Mouse (Mus musculus): ENCODE measurements around the gene Zcchc17. TPM values are rescaled to one million over a fixed set of nuclear protein-coding genes. Genes with fewer than 3 reads are reported as not detected.

Zcchc17 gene
- total RNA-seq, 2 experiments from 2014 or later = 64.8 to 70.9 TPM

DNA sequence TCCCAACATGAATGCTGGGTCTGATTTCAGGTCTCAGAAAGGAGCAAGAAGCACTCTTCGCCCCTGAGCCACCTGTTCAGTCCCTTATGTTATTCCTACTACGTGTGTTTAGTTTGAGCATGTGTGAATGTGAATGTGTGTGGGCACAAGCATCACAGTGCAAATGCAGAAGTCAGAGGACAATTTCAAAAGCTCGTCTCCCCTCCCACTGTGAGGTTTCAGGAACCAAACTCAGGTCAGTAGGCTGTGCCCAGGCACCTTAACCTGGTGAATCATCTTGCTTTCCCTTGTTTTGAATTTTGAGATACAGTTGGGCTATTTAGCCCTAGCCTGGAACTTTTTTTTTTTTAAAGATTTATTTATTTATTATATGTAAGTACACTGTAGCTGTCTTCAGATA is 69.9 kb downstream of the Zcchc17 start:
- no peak for DNase-seq (ENCODE audit: low spot score in 2 of 2)

DNA sequence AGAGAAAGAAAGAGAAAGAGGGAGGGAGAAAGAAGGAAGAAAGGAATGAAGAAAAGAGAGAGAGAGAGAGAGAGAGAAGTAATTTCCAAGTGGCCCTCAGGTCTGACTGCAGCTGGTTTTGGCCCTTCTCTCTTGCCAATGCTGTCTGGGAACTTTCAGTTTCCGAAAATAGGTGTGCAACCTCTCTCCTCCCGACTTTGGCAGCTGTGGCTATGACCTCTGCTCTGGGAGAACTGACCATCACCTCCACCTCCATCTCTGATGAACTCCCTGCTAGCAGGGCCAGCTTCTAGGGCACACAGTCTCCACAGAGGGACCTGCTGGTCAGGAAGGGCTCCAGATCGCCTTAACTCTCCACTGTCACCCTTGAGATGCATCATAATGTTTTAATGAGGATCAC is 73.2 kb downstream of the Zcchc17 start:
- DNase-seq (ENCODE audit: low spot score in 2 of 2) = no peak

DNA sequence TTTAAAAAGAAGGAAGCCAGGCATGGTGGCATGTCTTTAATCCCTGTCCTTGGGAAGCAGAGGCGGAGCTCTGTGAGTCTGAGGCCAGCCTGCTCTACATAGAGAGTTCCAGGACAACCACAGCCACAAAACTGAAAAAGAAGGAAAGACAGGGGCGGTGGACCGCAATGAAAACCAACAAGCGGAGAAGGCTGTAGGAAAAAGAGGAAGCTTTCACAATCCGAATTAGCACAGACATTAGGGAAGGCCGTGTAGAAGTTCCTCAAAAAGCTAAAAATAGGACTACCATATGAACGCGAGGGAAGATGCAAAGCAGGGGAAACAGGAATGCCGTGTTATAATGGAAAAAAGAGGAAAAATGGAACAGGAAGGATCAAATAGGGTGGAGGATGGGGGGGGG is 75.9 kb downstream of the Zcchc17 start:
- no peak for DNase-seq (ENCODE audit: low spot score in 2 of 2)

DNA sequence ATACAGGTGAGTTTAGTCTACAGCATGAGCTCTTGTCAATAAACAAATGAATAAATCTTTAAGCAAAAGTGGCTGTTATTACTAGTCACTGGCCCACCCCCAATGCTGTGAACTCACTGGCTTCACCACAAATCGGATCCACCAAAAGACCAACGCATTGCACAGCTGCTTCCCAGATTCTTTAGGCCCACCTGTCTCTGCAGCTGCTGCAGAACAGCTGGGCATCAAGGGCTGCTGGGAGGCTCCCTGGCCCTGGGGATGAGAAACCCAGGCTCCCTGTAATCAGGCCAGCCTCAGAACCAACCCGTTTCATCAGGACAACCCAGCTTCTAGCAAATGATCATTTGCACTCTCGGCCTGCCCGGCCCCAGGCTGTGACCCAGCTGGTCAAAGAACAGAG is 76.9 kb downstream of the Zcchc17 start:
- no peak for DNase-seq (ENCODE audit: low spot score in 2 of 2)

DNA sequence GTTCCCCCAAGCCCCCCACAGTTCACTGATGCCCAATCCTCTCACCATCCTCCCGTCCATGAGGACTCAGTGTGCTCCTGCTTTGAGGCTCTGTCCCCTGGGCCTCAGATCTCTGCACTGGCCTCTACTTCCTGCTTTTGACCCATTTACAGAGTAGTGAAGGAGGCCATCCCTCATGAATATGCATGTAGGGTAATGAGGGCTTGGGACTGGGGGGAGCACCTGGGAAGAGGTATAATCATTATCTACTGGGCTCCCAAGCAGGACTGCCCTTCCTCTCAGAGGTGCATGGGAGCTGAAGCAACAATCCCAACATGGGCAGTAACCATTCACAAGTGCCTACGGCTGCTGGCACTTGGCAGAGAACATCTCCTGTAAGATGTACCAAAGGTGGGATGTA is 80.6 kb downstream of the Zcchc17 start, which contains the start of gene Serinc2:
Serinc2 (minus strand) TSS at position 101 of the 400 bp plus-strand sequence.
- no peak for DNase-seq (ENCODE audit: low spot score in 2 of 2)

DNA sequence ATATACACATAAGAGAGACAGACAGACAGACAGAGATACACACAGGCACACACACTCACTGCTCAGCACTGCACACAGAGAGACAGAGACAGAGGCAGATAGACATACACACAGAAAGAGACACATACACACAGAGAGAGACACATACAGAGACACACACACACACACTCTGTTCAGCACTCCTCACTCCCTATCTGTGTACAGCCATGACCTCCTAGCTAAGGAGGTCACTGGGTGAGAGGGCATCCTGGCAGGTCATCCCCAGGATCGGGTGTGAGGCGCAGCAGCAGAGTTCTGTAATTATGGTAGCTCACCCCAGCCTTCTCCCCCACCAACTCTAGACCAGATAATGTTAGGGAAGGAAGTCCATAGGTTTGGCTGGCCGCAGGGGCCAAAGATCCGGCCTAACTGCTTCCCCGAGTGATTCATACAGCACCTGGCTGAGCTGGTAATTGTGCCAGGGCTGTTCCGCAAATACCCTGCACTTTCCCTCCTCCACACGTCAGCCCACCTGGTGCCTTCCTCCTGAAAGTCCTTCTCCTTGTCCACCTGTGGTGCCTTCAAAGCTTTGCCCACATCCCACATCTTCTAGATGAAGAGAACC is 83.1 kb downstream of the Zcchc17 start:
- DNase-seq (ENCODE audit: low spot score in 2 of 2) = no peak

DNA sequence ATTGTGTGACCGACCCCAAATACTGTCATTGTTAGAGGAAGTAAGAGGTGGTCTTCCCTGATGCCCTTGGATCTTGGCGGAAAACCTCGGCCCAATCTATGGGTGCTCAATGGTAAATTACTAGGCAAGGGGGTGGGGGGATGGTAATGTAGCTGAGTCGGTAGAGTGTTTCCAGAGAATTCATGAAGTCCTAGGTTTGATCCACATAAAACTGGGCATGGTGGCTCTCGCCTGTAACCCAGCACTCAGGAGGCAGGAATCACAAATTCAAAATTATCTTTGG is 84.0 kb downstream of the Zcchc17 start:
- no peak for DNase-seq (ENCODE audit: low spot score in 2 of 2)

DNA sequence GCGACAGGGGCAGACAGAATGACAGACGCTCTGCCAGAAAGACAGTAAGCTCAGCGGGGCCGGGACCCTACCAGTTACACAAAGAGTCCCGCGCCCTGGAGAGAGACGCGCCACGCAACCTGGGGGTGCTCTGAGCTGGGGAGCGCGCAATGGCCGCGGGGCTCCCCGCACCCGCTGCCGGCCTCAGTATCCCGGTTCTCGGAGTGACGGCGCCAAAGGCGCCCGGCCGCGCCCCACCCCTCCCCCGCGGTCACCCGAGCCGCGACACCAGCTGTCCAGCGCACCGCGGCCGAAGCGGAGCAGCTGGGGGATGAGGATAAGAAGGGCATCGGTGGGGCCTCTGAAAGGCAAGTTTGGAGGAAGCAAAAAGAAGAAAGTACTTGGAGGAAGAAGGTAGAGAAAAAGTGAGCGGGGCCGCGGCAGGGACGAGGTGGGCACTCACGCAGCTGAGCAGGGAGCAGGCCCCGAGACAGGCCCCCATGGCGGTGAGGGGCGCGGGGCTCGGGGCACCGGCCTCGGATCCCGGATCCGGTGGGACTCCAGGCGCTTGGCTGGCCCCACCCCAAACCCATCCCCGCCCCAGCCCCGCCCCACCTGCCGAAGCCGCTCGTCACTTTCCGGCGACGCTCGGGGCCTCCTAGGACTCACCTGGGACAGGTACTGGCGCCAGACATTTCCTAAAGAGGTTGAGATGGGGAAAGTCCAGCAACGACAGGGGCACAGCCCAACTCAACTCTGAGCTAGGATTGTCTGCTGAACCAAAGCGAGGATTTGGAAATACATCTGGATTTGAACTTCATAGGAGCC is 84.5 kb downstream of the Zcchc17 start:
- DNase-seq (ENCODE audit: low spot score in 2 of 2) = no peak

DNA sequence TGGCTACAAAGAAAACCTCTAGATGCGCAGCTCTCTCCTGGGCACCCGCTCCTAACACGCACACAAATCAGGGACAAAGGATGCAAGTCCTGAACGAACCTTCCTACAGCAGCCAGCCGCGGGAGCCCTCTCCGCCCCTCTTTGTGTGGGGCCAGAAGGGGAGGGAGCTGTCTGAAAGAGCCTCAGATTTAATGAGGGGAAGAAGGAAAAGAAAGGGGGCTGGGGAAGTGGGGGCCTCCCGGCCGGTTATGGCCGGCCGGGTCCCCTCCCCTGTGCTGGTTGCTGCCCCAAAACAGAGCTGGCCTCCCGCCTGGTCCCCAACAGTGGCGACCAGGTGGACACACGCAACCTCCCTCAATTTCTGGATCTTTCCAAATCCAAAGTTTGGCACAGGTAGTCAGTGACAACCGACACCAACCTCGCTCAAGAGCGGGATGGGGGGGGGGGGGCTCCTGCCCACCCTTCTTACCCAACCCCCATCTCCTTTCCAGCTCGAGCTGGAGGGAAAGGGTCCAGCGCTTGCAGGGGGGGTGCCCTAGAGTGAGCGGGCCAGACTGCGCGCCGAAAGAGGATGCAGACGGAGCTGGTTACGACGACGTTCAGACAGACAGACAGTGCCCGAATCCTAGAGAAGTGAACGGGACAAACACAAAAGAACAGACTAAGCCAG is 85.3 kb downstream of the Zcchc17 start:
- DNase-seq (ENCODE audit: low spot score in 2 of 2) = peak in 1 of 2 experiments; percentile 38

DNA sequence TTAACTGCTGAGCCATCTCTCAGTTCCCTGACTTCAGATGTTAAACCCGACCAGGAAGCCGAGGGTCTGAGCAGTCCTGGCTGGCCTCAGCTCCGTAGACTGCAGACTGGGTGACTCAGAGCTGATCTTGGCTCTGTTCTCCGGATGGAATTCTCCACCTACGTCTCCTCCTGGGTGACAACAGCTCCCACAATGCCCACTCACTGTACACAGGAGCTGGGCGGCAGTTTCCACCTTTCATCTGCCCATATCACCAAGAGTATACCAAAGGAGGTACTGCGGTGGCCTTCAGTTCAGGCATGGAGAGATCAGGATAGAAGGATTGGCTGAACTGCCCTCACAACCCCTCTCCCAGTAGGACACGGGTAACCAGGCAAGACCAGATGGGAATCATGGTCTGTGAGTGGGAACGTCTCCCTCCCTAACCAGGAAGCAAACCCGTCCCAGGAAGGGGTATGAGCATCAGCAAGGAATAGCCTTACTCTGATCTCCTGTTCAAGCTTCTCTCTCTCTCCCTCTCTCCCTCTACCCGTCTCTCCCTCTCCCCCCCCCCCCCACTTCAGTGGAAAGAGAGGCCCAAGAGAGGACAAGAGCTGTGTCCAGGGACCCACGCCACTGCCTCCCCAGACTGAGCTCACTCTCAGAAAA is 85.9 kb downstream of the Zcchc17 start:
- DNase-seq (ENCODE audit: low spot score in 2 of 2) = peak in 1 of 2 experiments; percentile 40

DNA sequence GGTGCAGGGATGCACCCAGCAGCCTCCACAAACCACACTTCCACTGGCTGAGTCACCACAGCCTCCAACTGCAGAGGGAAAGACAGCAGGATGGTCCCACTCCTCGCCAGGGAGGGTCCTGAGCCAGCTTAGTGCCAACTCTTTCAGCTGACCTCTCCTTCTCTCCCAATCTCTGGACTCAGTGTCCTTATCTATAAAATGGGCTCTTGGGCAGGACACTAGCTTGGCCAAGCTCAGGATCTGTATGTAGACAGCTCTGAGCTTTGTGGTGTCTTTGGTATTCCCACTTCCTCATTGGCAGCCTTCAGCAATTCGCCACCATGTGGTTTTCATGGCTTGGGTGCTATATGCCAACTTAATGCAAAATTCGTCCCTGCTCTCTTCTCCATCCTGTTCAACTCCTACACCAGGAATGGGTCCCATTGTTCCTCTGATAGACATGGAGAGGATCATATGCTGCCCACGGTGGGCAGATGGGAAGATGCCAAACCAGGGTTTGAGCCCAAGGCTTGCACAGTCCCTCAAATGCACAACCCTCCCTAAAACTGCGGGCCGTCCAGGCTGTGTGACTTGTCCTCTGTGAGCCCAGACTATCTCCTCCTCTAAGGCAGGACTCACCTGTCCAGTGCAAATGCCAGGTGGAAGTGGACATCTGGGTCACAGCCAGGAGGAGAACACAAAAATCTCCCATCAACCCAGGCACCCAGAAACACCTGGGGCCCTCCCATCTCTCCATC is 89.0 kb downstream of the Zcchc17 start:
- DNase-seq (ENCODE audit: low spot score in 2 of 2) = no peak

DNA sequence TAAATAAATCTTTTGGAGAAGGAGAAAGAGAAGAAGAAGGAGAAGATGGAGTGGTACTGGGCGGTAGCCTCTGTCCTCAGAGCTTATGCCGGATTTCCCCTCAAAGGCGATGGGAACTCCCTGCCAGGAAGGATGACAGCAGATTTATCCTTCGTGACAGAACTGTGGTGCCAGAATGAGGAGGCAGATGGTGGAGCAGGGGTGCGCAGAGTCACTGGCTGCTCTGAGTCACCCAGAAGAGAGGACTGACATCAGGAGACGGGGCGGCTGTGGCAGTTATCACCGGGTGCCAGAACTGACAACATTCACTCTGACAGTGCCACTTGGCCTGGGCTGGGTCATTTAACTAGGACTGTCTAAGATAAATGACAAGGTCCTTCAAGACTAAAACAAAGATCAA is 89.7 kb downstream of the Zcchc17 start:
- DNase-seq (ENCODE audit: low spot score in 2 of 2) = peak; percentile 65 to 77

DNA sequence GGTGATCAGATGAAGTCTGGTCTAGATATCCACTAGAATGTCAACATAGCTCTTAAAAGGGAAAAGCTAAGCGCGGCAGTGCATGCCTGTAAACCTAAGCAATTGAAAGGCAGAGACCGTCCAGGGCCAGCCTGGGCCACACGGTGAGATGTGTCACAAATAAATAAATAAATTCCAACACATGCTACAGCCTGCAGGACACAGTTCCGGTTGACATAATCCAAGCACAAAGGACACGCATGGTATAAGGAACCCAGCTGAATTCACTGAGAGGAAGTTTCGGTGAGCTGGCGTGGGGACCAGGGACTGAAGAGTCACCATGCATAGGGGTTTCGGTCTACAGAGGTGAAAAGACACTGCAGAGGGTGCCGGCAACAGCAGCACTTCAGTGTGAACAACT is 91.0 kb downstream of the Zcchc17 start:
- no peak for DNase-seq (ENCODE audit: low spot score in 2 of 2)

DNA sequence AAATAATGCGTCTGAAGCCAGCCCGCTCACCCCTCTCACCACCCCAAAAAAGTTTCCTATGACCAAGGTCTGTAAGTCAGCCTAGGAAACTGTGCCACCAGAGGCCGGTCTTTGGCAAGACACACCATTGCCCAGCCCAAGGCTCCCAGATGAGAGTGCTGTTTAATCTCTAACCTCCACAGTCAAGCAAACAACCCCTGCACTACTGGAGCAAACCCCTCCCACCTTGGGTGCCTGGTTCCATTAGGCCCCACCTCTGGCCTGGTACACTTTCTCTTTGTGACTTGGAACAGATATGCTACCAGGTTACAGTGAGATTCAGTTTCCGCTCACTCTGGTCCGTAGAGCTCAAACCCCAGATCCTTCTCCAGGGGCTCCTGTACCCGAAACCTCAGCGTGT is 92.7 kb downstream of the Zcchc17 start:
- no peak for DNase-seq (ENCODE audit: low spot score in 2 of 2)

DNA sequence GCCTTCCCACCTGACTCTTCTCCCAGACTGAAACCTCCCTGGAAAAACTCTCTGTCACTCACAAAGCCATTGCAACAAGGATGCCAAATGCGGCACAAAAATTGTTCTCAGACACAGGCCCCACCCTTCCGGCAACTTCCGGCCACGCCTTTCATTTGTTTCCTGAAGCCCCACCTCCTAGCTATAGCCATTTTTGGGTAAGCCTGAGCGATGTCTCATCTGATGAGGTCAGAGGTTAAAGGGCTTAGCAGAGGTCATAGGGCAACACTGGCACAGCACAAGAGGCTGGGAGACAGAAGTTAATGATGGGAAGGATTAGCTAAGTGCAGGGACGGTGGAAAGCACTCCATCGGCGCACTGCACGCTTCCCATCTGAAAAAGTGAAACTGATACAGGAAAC is 93.1 kb downstream of the Zcchc17 start:
- DNase-seq (ENCODE audit: low spot score in 2 of 2) = no peak

Other genes starting within 250 kb of the Zcchc17 start
- 10 to 100 TPM; 10.2 to 10.9 TPM for gene Hcrtr1, start 220.6 kb downstream of the Zcchc17 start, total RNA-seq (2021)
- gene Tinagl1, start 184.8 kb downstream of the Zcchc17 start, total RNA-seq (2021) = 1 to 10 TPM; 3.3 to 5.5 TPM
- gene Gm853, start 137.5 kb downstream of the Zcchc17 start, total RNA-seq (2021) = under 1 TPM in 1 of 2 experiments, not detected in 1; 0.46 TPM
- gene Serinc2, start 80.7 kb downstream of the Zcchc17 start, total RNA-seq (2021) = 1 to 10 TPM; 7.9 to 9.6 TPM
- 100 to 1,000 TPM; 137 to 138 TPM for gene Fabp3, start 51.3 kb downstream of the Zcchc17 start, total RNA-seq (2021)
- 1 to 10 TPM; 1.5 to 2.6 TPM for gene Gm10570, start 51.3 kb downstream of the Zcchc17 start, total RNA-seq (2021)
- 10 to 100 TPM; 31.8 to 34.2 TPM for gene Snrnp40, start 189 bp upstream of the Zcchc17 start, total RNA-seq (2021)
- gene Nkain1, start 214.2 kb upstream of the Zcchc17 start, total RNA-seq (2021) = 10 to 100 TPM; 43.4 to 46.7 TPM